Mouse (Mus musculus) forebrain, embryonic 14.5 days (tissue): ENCODE measurements around the gene Ddr2. TPM values are rescaled to one million over a fixed set of nuclear protein-coding genes. Genes with fewer than 3 reads are reported as not detected.

Source experiments
- ATAC-seq: fragments of 200-750 bp; cut with Nextera tagmentation; 2 replicates; pipeline ENCODE4 v1.8.0; 2017; ENCODE audit warnings: mild to moderate bottlenecking, moderate library complexity
- DNase-seq: peaks from one replicate; pipeline ENCODE4 v3.0.0-alpha.2; 2015; ENCODE audit warnings: low spot score
- H3K27ac ChIP-seq: fragments of 300-500 bp; sonication (generic); 2 replicates; pipeline ENCODE4 v1.5.1; 2014; ENCODE audit warnings: low read depth, mild to moderate bottlenecking, control low read depth, low read length, moderate library complexity
- H3K27me3 ChIP-seq: fragments of 300-500 bp; sonication (generic); replicated peaks from 2 replicates; pipeline ENCODE4 v1.6.1; 2014; ENCODE audit warnings: low read length, control low read depth, mixed read lengths; ENCODE audit not compliant: control insufficient read depth, insufficient read depth
- H3K36me3 ChIP-seq: fragments of 300-500 bp; sonication (generic); 2 replicates; pipeline ENCODE4 v1.6.1; 2014; ENCODE audit warnings: low read length, control low read depth; ENCODE audit not compliant: control insufficient read depth, insufficient read depth
- H3K4me1 ChIP-seq: fragments of 300-500 bp; sonication (generic); 2 replicates; pipeline ENCODE4 v1.6.1; 2014; ENCODE audit warnings: antibody characterized with exemption, low read length, control low read depth; ENCODE audit not compliant: control insufficient read depth, insufficient read depth
- H3K4me2 ChIP-seq: fragments of 300-500 bp; sonication (generic); 2 replicates; pipeline ENCODE4 v1.6.1; 2014; ENCODE audit warnings: mild to moderate bottlenecking, control low read depth, low read length
- H3K4me3 ChIP-seq: fragments of 300-500 bp; sonication (generic); 2 replicates; pipeline ENCODE4 v1.5.1; 2014; ENCODE audit warnings: low read depth, low read length, control low read depth
- H3K9ac ChIP-seq: fragments of 300-500 bp; sonication (generic); 2 replicates; pipeline ENCODE4 v1.6.1; 2014; ENCODE audit warnings: mild to moderate bottlenecking, low read length, control low read depth, moderate library complexity
- H3K9me3 ChIP-seq: fragments of 300-500 bp; sonication (generic); replicated peaks from 2 replicates; pipeline ENCODE4 v1.6.1; 2016; ENCODE audit warnings: low read length, control low read depth, mixed read lengths; ENCODE audit not compliant: control insufficient read depth
- WGBS: fragments of 180-500 bp; shearing (Covaris S2); extraction: QIAGEN DNeasy Blood & Tissue Kit; methylation state at CpG from one replicate; pipeline ENCODE4 v1.1.7; 2014; 5-methylcytosine and 5-hydroxymethylcytosine counted together
- polyA plus RNA-seq: library from polyadenylated mRNA; unstranded; fragments of >200 nt; fragmentation: Nextera tagmentation; extraction: Ambion mirVana; gene quantifications from 2 replicates; pipeline ENCODE4 v1.2.1, GENCODE M21; 2014

Gene Ddr2
- polyA plus RNA-seq, 1 experiment from 2014 or later: 4.7 TPM

GRCm38 (mm10) chr1:170056214-170056613, 54.3 kb downstream of the Ddr2 start:
- WGBS: 56% methylated on average over 6 of the region's 6 CpGs
- H3K27me3 ChIP-seq: no peaks in the 10 kb centered on the region
- H3K4me1 ChIP-seq: no peaks in the 10 kb centered on the region
- DNase-seq (no peak), ATAC-seq (no peak)
- no peaks in the 10 kb centered on the region for H3K9me3 ChIP-seq
- no peak overlapping the region for H3K27ac ChIP-seq
- no peak overlapping the region for H3K9ac ChIP-seq
- no peak overlapping the region for H3K4me3 ChIP-seq
- no peak overlapping the region for H3K4me2 ChIP-seq
- no peaks in the 10 kb centered on the region for H3K36me3 ChIP-seq

- Histone ChIP-seq H3K9ac (no peak overlapping the region), H3K4me1 (no peaks in the 10 kb centered on the region), H3K9me3 (no peaks in the 10 kb centered on the region), H3K4me2 (no peak overlapping the region), H3K27ac (no peak overlapping the region), H3K4me3 (no peak overlapping the region), H3K27me3 (no peaks in the 10 kb centered on the region), H3K36me3 (no peaks in the 10 kb centered on the region)
- no peak for DNase-seq
- 79% methylated on average over 1 of the region's 1 CpGs for WGBS
- no peak for ATAC-seq
Measured at GRCm38 (mm10) chr1:170052469-170053065, 58.0 kb downstream of the Ddr2 start.

DNA sequence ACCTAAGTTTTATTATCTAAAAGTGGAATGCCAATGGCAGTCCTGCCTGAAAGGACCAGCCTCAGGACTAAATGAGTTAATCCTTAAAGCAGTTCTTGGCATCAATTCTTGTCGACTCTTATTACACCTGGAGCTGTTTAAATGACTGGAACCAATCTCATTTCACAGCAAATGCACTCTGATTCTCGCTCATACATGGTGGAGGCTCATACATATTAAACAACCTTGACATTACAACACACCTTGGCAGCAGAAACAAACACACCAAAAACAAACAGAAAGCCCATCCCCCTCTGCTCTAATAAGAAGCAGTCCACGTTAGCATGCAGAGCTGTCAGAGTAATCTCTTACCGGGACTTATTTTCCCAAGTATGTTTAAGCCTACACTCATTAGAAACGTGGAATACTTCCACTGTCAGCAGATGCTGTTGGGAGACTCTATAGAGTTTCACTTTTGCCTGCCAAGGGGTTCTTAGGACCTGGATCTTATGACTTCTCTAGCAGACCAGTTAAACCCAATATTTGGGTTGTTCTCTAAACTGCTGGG, 58.9 kb downstream of the Ddr2 start:
- 44% methylated on average over 5 of the region's 5 CpGs for WGBS

DNA sequence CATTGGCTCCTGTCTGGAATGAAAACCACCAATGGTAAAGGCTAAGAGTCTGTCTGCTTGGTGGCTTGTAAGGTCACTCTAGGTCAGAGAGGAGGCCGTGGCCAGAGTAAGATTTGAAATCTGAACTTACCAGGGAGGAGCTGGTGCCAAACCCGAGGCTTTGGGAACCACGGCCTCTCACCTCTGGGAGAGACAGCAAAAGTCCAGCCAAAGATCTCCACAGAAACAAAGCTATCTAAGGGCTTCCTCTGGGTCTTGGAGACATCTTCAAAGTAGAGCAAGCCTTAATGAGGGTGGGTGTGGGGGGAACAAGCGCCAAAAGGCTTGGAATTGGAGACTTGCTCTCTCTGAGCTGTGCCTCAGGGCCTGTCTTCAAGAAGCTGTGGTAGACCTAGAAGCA, 62.1 kb downstream of the Ddr2 start:
- H3K4me1 ChIP-seq: no peaks in the 10 kb centered on the region
- no peak overlapping the region for H3K9ac ChIP-seq
- no peak overlapping the region for H3K27ac ChIP-seq
- no peaks in the 10 kb centered on the region for H3K36me3 ChIP-seq
- H3K4me3 ChIP-seq: no peak overlapping the region
- DNase-seq (no peak), ATAC-seq (no peak)
- WGBS: 87% methylated on average over 4 of the region's 4 CpGs
- H3K27me3 ChIP-seq: no peaks in the 10 kb centered on the region
- no peak overlapping the region for H3K4me2 ChIP-seq
- no peaks in the 10 kb centered on the region for H3K9me3 ChIP-seq

More for the DNA sequence above, 58.9 kb downstream of the Ddr2 start:
- Histone ChIP-seq H3K36me3 (no peaks in the 10 kb centered on the region), H3K9ac (no peak overlapping the region), H3K4me2 (no peak overlapping the region), H3K9me3 (no peaks in the 10 kb centered on the region), H3K4me3 (no peak overlapping the region), H3K27me3 (no peaks in the 10 kb centered on the region), H3K27ac (no peak overlapping the region), H3K4me1 (no peaks in the 10 kb centered on the region)
- DNase-seq (no peak), ATAC-seq (no peak)

DNA sequence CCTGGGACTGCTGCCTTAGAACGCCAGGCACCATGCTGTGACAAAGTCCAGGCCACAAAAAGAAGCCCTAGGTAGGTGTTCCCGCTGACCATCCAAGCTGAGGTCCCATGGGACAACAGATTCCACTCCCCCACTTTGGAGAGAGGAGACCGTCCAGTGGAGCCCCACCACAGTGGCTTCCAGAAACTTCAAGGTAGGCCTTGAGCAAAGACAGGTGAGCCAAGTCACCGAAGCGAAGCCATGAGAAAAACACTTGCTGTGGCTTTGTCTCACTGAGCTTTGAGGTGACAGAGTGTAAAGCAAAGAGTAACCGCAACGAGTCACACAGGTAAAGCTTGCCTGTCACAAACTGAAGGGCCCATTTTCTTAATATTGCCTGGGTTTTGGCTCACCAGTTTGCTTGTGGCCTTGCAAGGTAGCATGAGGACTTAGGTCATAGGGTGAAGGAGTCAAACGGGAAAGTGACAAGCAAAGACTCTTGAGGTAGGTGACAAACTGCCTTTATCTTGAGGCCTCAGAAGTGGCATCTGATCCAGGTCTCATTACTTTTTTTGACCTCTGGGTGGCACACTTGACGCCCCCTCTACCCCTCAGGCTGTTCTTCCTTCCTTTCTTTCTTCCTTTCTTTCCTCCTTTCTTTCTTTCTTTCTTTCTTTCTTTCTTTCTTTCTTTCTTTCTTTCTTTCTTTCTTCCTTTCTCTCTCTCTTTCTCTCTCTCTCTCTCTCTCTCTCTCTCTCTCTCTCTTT, 65.7 kb downstream of the Ddr2 start:
- 81% methylated on average over 9 of the region's 9 CpGs for WGBS
- H3K9ac ChIP-seq: no peak overlapping the region
- no peak overlapping the region for H3K27ac ChIP-seq
- H3K27me3 ChIP-seq: no peaks in the 10 kb centered on the region
- H3K4me3 ChIP-seq: no peak overlapping the region
- H3K4me2 ChIP-seq: no peak overlapping the region
- no peaks in the 10 kb centered on the region for H3K36me3 ChIP-seq
- ATAC-seq (no peak), DNase-seq (no peak)
- H3K9me3 ChIP-seq: no peaks in the 10 kb centered on the region
- no peaks in the 10 kb centered on the region for H3K4me1 ChIP-seq

DNA sequence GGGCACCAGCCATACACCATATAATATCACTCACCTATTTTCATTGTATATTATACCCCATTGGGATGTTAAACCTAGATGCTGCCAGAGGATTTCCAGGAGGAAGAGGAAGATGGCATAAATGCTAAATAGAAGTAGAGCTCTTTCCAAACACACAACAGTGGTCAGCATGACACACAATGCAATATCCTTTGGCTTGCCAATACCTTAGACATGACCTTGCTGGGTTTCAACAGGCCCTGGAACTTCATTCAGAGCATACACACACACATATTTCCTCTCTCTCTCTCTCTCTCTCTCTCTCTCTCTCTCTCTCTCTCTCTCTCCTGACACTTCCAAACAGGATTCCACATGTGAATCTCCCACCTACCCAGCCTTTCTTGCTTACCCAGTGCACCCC, 66.8 kb downstream of the Ddr2 start:
- DNase-seq: no peak
- Histone ChIP-seq H3K27me3 (no peaks in the 10 kb centered on the region), H3K36me3 (no peaks in the 10 kb centered on the region), H3K4me1 (no peaks in the 10 kb centered on the region), H3K9ac (no peak overlapping the region), H3K27ac (no peak overlapping the region), H3K4me3 (no peak overlapping the region), H3K4me2 (no peak overlapping the region), H3K9me3 (no peaks in the 10 kb centered on the region)
- ATAC-seq: no peak

GRCm38 (mm10) chr1:170042996-170043395, 67.6 kb downstream of the Ddr2 start:
- Histone ChIP-seq H3K9me3 (no peaks in the 10 kb centered on the region), H3K4me1 (no peaks in the 10 kb centered on the region), H3K27me3 (no peaks in the 10 kb centered on the region), H3K36me3 (no peaks in the 10 kb centered on the region), H3K9ac (no peak overlapping the region), H3K4me3 (no peak overlapping the region), H3K27ac (no peak overlapping the region), H3K4me2 (no peak overlapping the region)
- WGBS: 95% methylated on average over 5 of the region's 5 CpGs
- no peak for DNase-seq
- ATAC-seq: no peak

GRCm38 (mm10) chr1:170039402-170039801, 71.2 kb downstream of the Ddr2 start:
- no peaks in the 10 kb centered on the region for H3K27me3 ChIP-seq
- H3K27ac ChIP-seq: no peak overlapping the region
- H3K4me1 ChIP-seq: no peaks in the 10 kb centered on the region
- DNase-seq (no peak), ATAC-seq (no peak)
- no peak overlapping the region for H3K4me3 ChIP-seq
- H3K4me2 ChIP-seq: no peak overlapping the region
- H3K9me3 ChIP-seq: no peaks in the 10 kb centered on the region
- H3K36me3 ChIP-seq: no peaks in the 10 kb centered on the region
- no peak overlapping the region for H3K9ac ChIP-seq
- 70% methylated on average over 4 of the region's 4 CpGs for WGBS

DNA sequence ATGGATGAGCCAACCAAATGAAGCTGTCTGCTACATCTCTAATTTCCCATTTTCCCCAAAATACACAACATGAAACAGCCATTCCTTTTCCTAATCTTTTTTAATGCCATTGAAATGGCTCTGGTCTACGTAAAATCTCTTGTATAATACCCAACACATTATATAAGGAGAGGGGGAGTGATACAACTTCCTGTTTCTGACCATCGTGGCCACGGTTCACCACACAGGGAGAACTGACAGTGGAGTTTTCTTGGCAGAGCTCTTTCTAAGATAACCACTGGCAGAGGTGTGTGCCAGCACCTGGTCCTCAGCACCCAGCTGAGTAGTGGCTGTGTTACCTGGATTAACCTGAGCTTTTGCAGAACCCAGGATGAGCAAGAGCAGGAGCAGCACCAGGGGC, 75.0 kb downstream of the Ddr2 start:
- no peak overlapping the region for H3K27ac ChIP-seq
- no peak overlapping the region for H3K4me3 ChIP-seq
- H3K4me1 ChIP-seq: no peaks in the 10 kb centered on the region
- H3K27me3 ChIP-seq: no peaks in the 10 kb centered on the region
- H3K36me3 ChIP-seq: no peaks in the 10 kb centered on the region
- H3K4me2 ChIP-seq: no peak overlapping the region
- H3K9ac ChIP-seq: no peak overlapping the region
- ATAC-seq (no peak), DNase-seq (no peak)
- no peaks in the 10 kb centered on the region for H3K9me3 ChIP-seq
- WGBS: 90% methylated on average over 3 of the region's 3 CpGs
